Mouse (Mus musculus): Measurements from ENCODE around the gene Vmn2r94.

The Vmn2r94 gene

DNA sequence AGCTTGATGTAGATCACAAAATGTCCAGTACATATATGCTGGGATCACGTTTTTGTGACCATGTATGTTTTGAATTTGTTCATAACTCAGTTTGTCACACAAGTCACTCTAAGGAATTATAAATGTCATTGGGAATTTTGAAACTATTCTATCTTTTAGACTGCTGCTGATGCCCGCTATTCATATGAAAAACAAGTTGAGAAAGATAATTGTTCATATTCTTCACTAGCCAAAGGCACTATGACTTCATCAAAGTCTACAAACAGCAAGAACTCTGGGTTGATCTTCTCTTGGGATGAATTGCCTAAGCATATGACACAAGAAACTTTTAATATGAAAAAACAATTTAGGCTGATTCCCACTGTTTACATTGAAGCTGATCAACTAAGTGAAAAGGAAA, at the start of gene Vmn2r94:
Vmn2r94 (minus strand) TSS at position 101 of the 400 bp plus-strand sequence.
- no peak for DNase-seq (ENCODE audit: low read depth in 2 of 2, low spot score in 2 of 2)

DNA sequence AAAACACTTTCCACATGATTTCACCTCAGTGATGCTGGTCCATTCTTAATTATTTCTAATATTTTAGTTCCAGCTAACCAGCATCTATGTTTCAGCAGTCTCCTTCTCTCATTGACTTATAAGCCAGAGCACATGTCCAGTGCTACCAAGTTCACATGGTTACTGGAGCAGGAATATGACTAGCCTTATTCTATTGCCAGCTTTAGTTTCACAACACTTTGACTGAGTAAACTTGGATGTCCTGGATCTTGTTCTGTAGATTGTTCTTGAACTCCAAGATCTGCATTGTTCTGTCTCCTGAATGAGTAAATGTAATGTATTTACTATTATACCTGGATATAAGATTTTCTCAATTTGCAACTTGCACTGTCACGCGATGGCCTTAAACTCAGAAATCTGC, 45.5 kb upstream of the Vmn2r94 start:
- DNase-seq (ENCODE audit: low read depth in 2 of 2, low spot score in 2 of 2): no peak

DNA sequence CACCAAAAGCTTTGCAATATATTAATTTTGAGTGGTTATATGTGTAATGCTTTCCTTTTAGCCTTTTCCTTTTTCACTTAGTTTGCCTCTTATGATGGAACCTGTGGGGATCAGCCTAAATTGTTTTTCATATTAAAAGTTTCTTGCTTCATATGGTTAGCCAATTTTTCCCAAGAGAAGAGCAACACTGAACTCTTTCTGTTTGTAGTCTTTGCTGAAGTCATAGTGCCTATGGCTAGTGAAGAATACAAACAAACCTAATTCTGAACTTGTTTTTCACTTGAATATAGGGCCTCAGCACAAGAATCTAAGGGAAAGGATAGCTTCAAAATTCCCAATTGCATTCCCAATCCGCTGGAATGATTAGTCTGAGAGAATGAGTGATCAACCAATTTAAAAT, 20.2 kb upstream of the Vmn2r94 start, which contains the start of gene Vmn2r93:
Vmn2r93 (plus strand) TSS at position 301 of the 400 bp plus-strand sequence.
- no peak for DNase-seq (ENCODE audit: low read depth in 2 of 2, low spot score in 2 of 2)

DNA sequence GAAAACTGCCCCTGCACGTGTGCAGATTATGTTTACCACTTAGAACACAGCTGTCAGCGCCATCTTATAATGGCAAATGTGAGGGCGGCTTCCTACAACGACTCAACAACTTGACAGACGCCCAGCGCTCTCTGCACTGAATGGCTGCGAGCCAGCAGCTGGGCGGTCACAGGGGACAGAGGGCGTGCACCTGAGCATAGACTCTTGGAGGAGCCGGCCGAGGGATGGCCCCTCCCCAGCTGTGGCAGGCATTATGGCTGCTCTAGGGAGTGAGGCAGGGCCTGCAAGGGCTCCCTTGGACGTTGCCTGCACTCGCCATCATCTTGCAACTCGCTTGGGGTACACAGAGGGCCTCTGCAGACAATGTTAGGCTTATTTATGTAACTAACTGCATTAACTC, 40.6 kb downstream of the Vmn2r94 start:
- DNase-seq (ENCODE audit: low read depth in 2 of 2, low spot score in 2 of 2): no peak

DNA sequence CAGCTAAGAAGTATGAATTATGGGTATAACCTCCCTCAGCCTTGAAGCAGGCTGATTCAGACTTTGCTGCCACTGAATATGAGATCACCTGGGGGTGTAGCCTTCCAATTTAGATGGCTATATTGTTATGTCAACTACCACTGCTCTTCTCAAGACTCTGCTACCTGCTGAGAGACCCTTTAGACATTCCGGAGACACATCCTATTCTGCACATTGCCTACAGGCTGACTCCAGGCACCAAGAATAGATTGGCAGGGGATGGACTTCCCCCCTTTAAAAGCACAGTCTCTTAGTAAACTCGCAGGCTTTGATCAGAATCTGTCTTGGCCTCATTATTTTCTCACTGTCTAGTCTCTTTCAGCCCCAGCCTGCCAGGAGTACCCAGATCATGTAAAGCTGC, 45.6 kb downstream of the Vmn2r94 start:
- no peak for DNase-seq (ENCODE audit: low read depth in 2 of 2, low spot score in 2 of 2)

DNA sequence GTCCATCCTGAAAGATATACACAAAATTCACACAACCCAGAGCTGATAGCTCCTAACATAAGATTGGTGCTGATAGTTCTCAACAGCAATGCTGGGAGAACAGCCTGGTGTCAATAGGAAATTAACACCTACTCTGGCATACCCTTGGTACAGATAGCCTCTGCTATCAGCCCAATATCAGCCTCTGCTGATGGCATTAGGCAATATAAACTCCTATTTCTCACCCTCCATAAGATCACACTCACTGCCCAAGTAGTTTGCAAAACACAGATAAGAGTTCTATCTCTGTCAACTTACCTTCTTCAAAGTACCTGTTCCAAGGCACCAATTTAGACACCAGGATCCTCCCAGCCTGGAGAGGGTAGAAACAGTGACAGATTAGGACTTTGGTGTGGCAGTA, 56.3 kb downstream of the Vmn2r94 start:
- no peak for DNase-seq (ENCODE audit: low read depth in 2 of 2, low spot score in 2 of 2)

Measured in CD8-positive naive resting alpha-beta T cell, adult 2 months (primary cell).